Mouse (Mus musculus) forebrain, embryonic 14.5 days (tissue): ENCODE measurements around the gene Zfp367. TPM values are rescaled to one million over a fixed set of nuclear protein-coding genes. Genes with fewer than 3 reads are reported as not detected.

Experiments used
- ATAC-seq: fragments of 200-750 bp; cut with Nextera tagmentation; 2 replicates; pipeline ENCODE4 v1.8.0; 2017; ENCODE audit warnings: mild to moderate bottlenecking, moderate library complexity
- DNase-seq: peaks from one replicate; pipeline ENCODE4 v3.0.0-alpha.2; 2015; ENCODE audit warnings: low spot score
- H3K27ac ChIP-seq: fragments of 300-500 bp; sonication (generic); 2 replicates; pipeline ENCODE4 v1.5.1; 2014; ENCODE audit warnings: low read depth, mild to moderate bottlenecking, control low read depth, low read length, moderate library complexity
- H3K27me3 ChIP-seq: fragments of 300-500 bp; sonication (generic); replicated peaks from 2 replicates; pipeline ENCODE4 v1.6.1; 2014; ENCODE audit warnings: low read length, control low read depth, mixed read lengths; ENCODE audit not compliant: control insufficient read depth, insufficient read depth
- H3K36me3 ChIP-seq: fragments of 300-500 bp; sonication (generic); 2 replicates; pipeline ENCODE4 v1.6.1; 2014; ENCODE audit warnings: low read length, control low read depth; ENCODE audit not compliant: control insufficient read depth, insufficient read depth
- H3K4me1 ChIP-seq: fragments of 300-500 bp; sonication (generic); 2 replicates; pipeline ENCODE4 v1.6.1; 2014; ENCODE audit warnings: antibody characterized with exemption, low read length, control low read depth; ENCODE audit not compliant: control insufficient read depth, insufficient read depth
- H3K4me2 ChIP-seq: fragments of 300-500 bp; sonication (generic); 2 replicates; pipeline ENCODE4 v1.6.1; 2014; ENCODE audit warnings: mild to moderate bottlenecking, control low read depth, low read length
- H3K4me3 ChIP-seq: fragments of 300-500 bp; sonication (generic); 2 replicates; pipeline ENCODE4 v1.5.1; 2014; ENCODE audit warnings: low read depth, low read length, control low read depth
- H3K9ac ChIP-seq: fragments of 300-500 bp; sonication (generic); 2 replicates; pipeline ENCODE4 v1.6.1; 2014; ENCODE audit warnings: mild to moderate bottlenecking, low read length, control low read depth, moderate library complexity
- H3K9me3 ChIP-seq: fragments of 300-500 bp; sonication (generic); replicated peaks from 2 replicates; pipeline ENCODE4 v1.6.1; 2016; ENCODE audit warnings: low read length, control low read depth, mixed read lengths; ENCODE audit not compliant: control insufficient read depth
- WGBS: fragments of 180-500 bp; shearing (Covaris S2); extraction: QIAGEN DNeasy Blood & Tissue Kit; methylation state at CpG from one replicate; pipeline ENCODE4 v1.1.7; 2014; 5-methylcytosine and 5-hydroxymethylcytosine counted together
- polyA plus RNA-seq: library from polyadenylated mRNA; unstranded; fragments of >200 nt; fragmentation: Nextera tagmentation; extraction: Ambion mirVana; gene quantifications from 2 replicates; pipeline ENCODE4 v1.2.1, GENCODE M21; 2014

The Zfp367 gene
- polyA plus RNA-seq, 1 experiment from 2014 or later: 15.0 TPM

DNA sequence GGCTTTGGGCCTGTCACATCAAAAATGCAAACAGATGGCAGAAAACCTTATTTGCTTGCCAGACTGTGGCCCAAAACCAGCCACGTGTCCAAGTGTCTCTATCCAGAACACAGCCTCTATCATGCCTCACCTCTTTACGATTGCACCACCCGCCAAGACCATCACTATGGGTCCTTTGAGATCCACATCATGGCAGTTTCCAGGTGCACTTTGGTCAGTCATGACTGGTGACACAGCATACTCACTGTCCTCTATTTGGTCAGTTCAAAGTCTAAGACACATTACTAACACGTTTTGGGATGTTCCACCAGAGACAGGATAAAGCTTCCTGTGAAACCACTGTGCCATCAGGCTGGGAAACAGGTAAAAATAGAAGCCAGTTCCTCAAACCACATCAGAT, 30.6 kb upstream of the Zfp367 start:
- no peaks in the 10 kb centered on the region for H3K9me3 ChIP-seq
- DNase-seq (no peak), ATAC-seq (no peak)
- no peak overlapping the region for H3K9ac ChIP-seq
- H3K36me3 ChIP-seq: 0 out of 2 replicates have a peak, but pooled peaks cover 7% of the 10 kb centered on the region
- H3K4me3 ChIP-seq: no peak overlapping the region
- no peaks in the 10 kb centered on the region for H3K27me3 ChIP-seq
- no peak overlapping the region for H3K27ac ChIP-seq
- no peak overlapping the region for H3K4me2 ChIP-seq
- no peaks in the 10 kb centered on the region for H3K4me1 ChIP-seq
- WGBS: 85% methylated on average over 4 of the region's 4 CpGs

DNA sequence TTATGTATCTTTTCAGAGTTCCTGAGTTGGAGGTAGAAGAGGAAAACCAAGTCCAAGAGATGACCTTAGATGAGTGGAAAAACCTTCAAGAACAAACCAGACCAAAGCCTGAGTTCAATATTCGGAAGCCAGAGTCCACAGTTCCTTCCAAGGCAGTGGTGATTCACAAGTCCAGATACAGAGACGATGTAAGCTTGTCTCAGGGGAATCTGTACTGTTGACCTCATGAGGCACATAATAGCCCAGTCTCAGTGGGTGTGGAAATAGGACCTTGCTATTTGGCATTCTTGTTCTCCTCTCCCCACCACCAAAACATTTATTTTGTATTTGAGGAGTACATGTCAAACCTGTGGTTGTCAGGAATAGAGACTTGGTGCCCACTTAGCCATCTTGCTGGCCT, 29.1 kb upstream of the Zfp367 start:
- no peak overlapping the region for H3K4me2 ChIP-seq
- 81% methylated on average over 2 of the region's 2 CpGs for WGBS
- H3K4me3 ChIP-seq: no peak overlapping the region
- 0 out of 2 replicates have a peak, but pooled peaks cover 7% of the 10 kb centered on the region for H3K36me3 ChIP-seq
- no peaks in the 10 kb centered on the region for H3K4me1 ChIP-seq
- H3K27me3 ChIP-seq: no peaks in the 10 kb centered on the region
- no peak overlapping the region for H3K9ac ChIP-seq
- no peaks in the 10 kb centered on the region for H3K9me3 ChIP-seq
- DNase-seq (no peak), ATAC-seq (no peak)
- no peak overlapping the region for H3K27ac ChIP-seq

GRCm38 (mm10) chr13:64180888-64181287, 27.9 kb upstream of the Zfp367 start:
- H3K9ac ChIP-seq: no peak overlapping the region
- H3K36me3 ChIP-seq: 0 out of 2 replicates have a peak, but pooled peaks cover 11% of the 10 kb centered on the region

GRCm38 (mm10) chr13:64180300-64180699, 27.3 kb upstream of the Zfp367 start:
- H3K27me3 ChIP-seq: no peaks in the 10 kb centered on the region
- H3K27ac ChIP-seq: no peak overlapping the region
- H3K9ac ChIP-seq: no peak overlapping the region
- H3K4me3 ChIP-seq: no peak overlapping the region
- WGBS: 94% methylated on average over 4 of the region's 4 CpGs
- 0 out of 2 replicates have a peak, but pooled peaks cover 11% of the 10 kb centered on the region for H3K36me3 ChIP-seq
- no peak overlapping the region for H3K4me2 ChIP-seq
- DNase-seq (no peak), ATAC-seq (no peak)
- no peaks in the 10 kb centered on the region for H3K4me1 ChIP-seq
- H3K9me3 ChIP-seq: no peaks in the 10 kb centered on the region

More at GRCm38 (mm10) chr13:64180888-64181287, 27.9 kb upstream of the Zfp367 start:
- Histone ChIP-seq H3K4me2 (no peak overlapping the region), H3K27ac (no peak overlapping the region), H3K9me3 (no peaks in the 10 kb centered on the region), H3K4me3 (no peak overlapping the region), H3K27me3 (no peaks in the 10 kb centered on the region), H3K4me1 (no peaks in the 10 kb centered on the region)
- WGBS: 92% methylated on average over 3 of the region's 3 CpGs
- ATAC-seq (no peak), DNase-seq (peak; percentile 52)

GRCm38 (mm10) chr13:64178746-64179652, 26.0 kb upstream of the Zfp367 start:
- Histone ChIP-seq H3K9me3 (no peaks in the 10 kb centered on the region), H3K27me3 (no peaks in the 10 kb centered on the region), H3K9ac (no peak overlapping the region), H3K4me2 (no peak overlapping the region), H3K27ac (no peak overlapping the region), H3K4me3 (no peak overlapping the region), H3K4me1 (no peaks in the 10 kb centered on the region), H3K36me3 (0 out of 2 replicates have a peak, but pooled peaks cover 11% of the 10 kb centered on the region)
- DNase-seq (no peak), ATAC-seq (no peak)
- WGBS: 64% methylated on average over 13 of the region's 13 CpGs

- no peaks in the 10 kb centered on the region for H3K27me3 ChIP-seq
- no peaks in the 10 kb centered on the region for H3K4me1 ChIP-seq
- no peak overlapping the region for H3K4me3 ChIP-seq
- H3K27ac ChIP-seq: no peak overlapping the region
- 0 out of 2 replicates have a peak, but pooled peaks cover 11% of the 10 kb centered on the region for H3K36me3 ChIP-seq
- no peak overlapping the region for H3K4me2 ChIP-seq
- DNase-seq: no peak
- no peaks in the 10 kb centered on the region for H3K9me3 ChIP-seq
- H3K9ac ChIP-seq: no peak overlapping the region
- ATAC-seq: no peak
- WGBS: 81% methylated on average over 7 of the region's 7 CpGs
Measured at GRCm38 (mm10) chr13:64178000-64178399, 25.0 kb upstream of the Zfp367 start.

DNA sequence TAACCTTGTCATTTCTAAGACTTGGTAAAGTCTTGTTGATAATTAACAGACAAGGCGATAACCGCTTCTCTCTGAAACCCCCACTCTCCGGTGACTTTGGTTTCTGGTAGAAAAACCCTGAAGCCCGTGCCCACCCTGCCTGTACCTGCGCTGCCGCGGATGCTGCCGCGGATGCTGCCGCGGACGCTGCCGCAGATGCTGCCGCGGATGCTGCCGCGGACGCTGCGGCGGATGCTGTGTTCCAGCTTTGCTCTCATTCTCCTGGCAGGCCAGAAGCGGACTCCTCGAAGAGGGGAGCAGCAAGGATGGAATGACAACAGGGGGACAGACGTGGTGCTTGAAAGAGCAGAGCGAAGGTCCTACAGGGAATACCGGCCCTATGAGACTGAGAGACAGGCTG, 16.7 kb upstream of the Zfp367 start:
- H3K4me1 ChIP-seq: no peaks in the 10 kb centered on the region
- H3K9me3 ChIP-seq: peaks cover 35% of the 10 kb centered on the region
- H3K9ac ChIP-seq: no peak overlapping the region
- H3K27ac ChIP-seq: no peak overlapping the region
- ATAC-seq (no peak), DNase-seq (no peak)
- H3K4me3 ChIP-seq: no peak overlapping the region
- WGBS: 97% methylated on average over 25 of the region's 25 CpGs
- H3K4me2 ChIP-seq: no peak overlapping the region
- H3K27me3 ChIP-seq: no peaks in the 10 kb centered on the region
- H3K36me3 ChIP-seq: peaks cover 3% of the 10 kb centered on the region; the same call in 1 of the 2 replicates

DNA sequence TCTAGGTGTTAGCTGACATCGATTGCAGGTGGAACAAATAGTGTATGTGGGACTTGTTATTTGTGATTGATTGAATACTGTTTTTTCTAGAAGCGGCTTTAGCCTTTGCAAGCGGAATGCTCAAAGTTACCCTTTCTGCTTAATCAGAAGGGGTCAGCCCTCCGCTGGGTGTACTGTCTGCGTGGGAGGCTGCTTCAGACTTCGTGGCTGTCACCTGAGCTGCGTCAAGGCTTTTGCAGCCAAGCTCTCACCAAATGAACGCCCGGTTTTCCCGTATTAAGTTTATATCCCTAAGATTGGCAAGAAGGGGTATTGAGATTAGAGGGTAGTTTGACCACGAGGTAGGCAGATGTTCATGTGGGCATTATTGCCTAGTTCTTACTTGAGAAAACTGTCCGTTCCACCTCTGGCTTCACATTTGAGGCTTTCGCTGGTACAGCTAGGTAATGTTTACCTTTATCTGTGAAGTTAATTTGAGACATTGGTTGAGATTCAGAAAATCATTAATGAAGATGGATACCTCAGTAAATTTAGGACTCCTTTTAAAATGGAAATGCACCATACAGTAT, 10.2 kb upstream of the Zfp367 start:
- Histone ChIP-seq H3K9ac (peak overlapping the region; percentile 82; the same call in 1 of the 2 replicates), H3K9me3 (peaks cover under 1% of the 10 kb centered on the region; the same call in 1 of the 2 replicates), H3K4me1 (peaks cover 10% of the 10 kb centered on the region), H3K36me3 (no peaks in the 10 kb centered on the region), H3K27ac (no peak overlapping the region), H3K4me2 (peak overlapping the region; percentile 97), H3K4me3 (peak overlapping the region; percentile 74), H3K27me3 (0 out of 2 replicates have a peak, but pooled peaks cover 3% of the 10 kb centered on the region)
- no peak for ATAC-seq
- 24% methylated on average over 13 of the region's 13 CpGs for WGBS
- DNase-seq: no peak
